Mouse (Mus musculus) yolk sac, embryonic 10.5 days (tissue): Measurements from ENCODE around the gene Timm8a2.

Experiments used
- DNase-seq: peaks from one replicate; pipeline ENCODE4 v3.0.0-alpha.2; 2017; ENCODE audit warnings: low spot score

Gene Timm8a2

GRCm38 (mm10) chr14:122012193-122012592 lies 22.3 kb upstream of the Timm8a2 start:
- no peak for DNase-seq

DNA sequence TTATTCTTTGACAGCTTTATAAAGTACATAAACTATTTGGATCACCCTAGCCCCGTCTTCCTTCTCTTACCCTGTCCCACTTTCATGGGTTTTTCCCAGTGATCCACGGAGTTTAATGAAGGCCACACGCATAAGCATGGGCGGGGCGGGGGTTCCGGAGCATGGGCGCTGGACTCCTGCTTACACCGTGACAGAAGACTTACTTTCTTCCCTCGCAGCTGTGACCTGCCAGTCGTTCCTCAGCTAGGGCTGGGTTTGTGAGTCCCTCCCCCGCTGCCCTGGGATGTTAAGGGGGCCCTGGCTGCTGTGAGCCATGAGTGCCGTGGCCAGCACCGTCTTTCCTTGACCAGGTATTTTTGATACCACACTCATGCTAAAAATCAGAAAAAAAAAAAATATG lies 21.7 kb upstream of the Timm8a2 start:
- DNase-seq, result no peak

GRCm38 (mm10) chr14:122013417-122013951 lies 21.0 kb upstream of the Timm8a2 start:
- DNase-seq, result no peak

DNA sequence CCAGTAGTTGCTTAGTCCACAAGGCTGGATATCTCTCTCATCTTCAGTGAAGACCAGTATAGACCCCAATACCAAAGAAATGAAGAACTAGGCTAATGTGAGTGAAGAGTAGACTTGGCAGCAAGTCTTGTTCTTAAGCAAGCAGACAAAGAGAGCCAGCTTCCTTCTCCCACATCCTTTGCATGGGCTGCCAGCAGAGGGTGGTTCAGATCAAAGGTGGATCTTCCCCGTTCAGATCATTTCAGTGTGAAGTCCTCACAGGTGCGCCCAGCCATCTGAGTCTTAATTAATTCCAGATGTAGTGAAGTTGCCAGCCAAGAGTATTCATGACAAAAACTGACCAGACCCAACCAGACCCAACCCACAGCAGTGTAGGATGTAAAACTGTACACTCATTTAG lies 16.5 kb upstream of the Timm8a2 start:
- no peak for DNase-seq

- DNase-seq, result no peak
These were observed 15.1 kb upstream of the Timm8a2 start for GRCm38 (mm10) chr14:122019389-122019788.

DNA sequence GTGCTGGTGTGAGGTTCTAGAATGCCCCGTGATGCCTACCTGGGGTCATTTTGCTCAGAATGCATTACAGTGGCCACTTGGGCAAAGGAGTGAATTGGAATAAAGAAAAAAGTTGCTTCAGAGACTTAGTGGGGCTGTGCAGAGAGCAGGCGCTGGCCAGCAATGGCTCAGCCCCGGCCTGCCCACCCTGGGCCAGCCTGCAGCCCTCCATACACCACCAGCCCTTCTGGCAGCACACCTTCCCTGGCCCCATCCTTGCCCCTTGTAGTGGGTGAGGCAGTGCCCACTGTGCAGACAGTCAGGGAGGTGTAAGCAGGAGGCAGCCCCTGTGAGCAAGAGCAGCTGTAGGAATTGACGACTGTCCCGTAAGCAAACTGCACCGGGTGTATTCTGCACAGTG lies 13.9 kb upstream of the Timm8a2 start:
- no peak for DNase-seq

DNA sequence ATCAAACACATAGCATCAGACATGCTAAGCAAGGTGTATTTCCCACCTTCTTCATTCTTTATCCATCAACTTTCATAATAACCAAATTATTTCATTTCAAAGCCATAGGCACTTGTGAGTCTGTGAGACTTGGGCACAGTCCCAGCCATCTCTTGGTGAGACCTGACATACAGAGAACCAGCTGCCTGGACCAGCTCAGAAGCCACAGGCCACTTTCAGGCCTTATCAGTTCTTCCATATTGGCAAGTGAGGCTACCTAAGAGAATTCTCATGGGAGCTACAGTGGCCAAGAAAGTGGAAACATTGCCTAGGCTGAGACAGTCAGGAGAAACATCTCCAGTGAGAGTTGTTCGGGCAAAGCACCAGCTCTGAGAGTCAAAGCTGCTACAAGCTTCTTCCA lies 11.4 kb upstream of the Timm8a2 start:
- no peak for DNase-seq

GRCm38 (mm10) chr14:122023928-122024327 lies 10.5 kb upstream of the Timm8a2 start:
- DNase-seq, result no peak

GRCm38 (mm10) chr14:122028926-122029745 lies 5.3 kb upstream of the Timm8a2 start:
- no peak for DNase-seq

- no peak for DNase-seq
These were observed 4.6 kb upstream of the Timm8a2 start for GRCm38 (mm10) chr14:122029851-122030250.

- DNase-seq, result no peak
These were observed 2.4 kb upstream of the Timm8a2 start for GRCm38 (mm10) chr14:122032045-122032444.

DNA sequence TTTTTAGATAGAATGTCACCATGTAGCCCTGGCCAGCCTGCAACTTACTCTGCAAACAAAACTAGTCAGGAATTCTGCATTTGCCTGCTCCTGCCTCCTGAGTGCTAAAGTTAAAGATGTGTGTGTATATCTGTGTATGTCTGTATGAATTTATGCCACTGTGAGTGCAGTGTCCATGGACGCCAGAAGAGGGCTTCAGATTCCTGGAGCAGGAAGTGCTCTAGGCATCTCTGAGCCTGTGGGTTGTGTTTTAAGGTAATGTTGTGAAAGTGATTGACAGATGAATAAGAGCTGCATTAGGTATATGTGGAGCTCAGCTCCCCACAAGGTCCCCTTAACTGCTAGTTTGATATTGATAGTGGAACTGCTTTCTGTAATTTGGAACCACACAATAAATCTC lies 707 bp downstream of the Timm8a2 start:
- DNase-seq, result no peak

DNA sequence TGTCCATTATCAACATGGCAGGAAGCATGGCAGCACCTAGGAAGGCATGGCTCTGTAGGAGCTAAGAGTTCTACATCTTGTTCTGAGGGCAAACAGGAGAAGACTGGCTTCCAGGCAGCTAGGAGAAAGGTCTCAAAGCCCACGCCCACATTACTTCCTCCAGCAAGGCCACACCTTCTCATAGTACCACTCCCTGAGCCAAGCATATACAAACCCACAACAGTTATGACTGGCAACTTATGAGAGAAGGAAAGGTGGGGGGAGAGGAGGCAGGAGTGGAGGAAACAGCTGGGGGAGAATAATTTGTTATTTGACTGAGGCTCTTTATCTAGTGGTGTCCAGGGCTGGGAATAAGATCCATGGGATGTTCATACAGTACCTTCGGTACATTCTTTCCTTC lies 1.4 kb downstream of the Timm8a2 start:
- DNase-seq, result no peak

DNA sequence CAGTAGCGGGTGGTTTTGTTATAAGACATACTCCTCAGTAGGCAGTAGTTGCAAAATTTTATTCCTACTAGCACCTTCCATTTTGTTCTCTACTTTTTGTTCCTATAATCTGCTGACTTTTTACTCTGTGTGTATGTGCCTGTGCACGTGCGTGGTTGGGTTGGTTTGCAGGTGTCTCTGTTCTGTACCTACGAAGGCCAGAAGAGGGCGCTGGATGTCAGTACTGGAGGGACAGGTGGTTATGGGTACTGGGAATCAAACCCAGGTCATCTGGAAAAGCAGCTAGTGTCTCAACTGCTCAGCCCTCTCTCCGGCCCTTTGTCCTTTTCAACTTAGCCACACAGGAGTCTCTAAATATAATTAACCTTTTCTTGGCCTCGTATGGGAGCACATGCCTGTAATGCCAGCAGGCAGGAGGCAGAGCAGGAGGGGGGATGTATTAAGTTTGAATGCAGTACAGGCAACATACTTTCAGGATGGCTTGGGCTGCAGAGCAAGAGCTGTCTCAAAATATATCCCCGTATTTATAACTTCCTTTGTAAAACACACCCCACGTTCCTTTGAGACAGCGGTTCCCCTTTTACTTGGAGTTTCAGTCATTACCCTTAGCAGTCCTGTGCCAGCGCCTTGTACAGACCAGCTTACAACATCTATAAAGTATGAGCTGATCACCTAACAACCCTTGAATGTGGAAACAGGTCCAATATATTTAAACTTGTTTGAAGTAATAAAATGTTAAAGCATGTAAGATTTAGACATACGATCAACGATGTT lies 4.6 kb downstream of the Timm8a2 start:
- no peak for DNase-seq

- DNase-seq, result no peak
These were observed 6.9 kb downstream of the Timm8a2 start for GRCm38 (mm10) chr14:122041413-122041825.

- DNase-seq, result no peak
These were observed 7.7 kb downstream of the Timm8a2 start for GRCm38 (mm10) chr14:122042142-122042694.

- DNase-seq, result no peak
These were observed 13.3 kb downstream of the Timm8a2 start for GRCm38 (mm10) chr14:122047784-122048183.

DNA sequence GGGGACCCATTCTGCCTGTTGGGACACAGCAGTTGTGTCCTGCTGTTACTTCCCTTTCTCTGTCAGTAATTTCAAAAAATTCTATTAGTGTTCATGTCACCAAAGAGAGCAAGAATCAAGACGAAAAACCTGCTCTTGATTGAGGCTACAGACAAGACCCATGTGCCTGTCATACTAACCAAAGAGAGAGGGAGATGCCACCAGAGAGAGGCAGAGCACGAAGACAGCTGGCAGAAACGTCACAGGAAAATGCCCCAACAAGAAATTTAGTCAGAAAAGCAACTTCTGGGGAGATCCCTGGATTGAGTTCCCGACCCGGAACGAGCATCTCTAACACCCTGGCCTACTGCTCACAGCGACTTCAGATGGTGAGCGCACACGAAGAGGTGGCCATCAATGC lies 14.3 kb downstream of the Timm8a2 start:
- DNase-seq, result no peak

DNA sequence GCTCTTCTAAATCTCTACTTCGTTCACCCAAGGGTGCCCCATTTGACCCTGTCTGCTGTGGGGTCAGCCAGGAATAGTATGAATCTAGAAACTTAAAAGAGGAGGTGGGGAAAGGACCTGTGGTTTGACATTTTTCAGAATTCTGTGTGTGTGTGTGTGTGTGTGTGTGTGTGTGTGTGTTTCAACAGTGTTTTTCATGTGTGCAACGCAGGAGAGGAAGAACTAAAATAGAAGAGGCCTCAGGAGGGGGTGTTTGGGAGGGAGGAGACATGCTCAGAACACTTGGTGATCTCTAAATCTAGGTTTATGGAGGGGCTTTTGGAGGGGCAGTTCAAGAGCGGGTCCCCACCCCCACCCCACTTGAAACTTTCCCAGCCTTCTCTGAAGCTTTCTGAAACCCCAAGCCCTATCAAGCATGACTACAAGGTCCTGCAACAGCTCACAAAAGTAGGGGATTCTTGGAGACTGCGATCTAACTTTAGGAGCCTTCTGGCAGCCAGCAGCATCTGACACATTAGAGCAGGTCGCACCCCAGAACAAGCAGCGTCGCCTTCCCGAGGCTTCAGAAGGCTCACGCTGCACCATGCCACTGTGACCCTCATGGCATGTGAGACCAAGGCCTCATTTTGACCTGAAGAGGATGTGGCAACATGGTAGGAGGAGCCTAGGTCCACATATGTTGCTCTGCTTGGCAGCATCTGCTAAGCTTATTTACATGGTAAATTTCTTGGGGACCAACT lies 18.6 kb downstream of the Timm8a2 start:
- no peak for DNase-seq

- no peak for DNase-seq
These were observed 22.4 kb downstream of the Timm8a2 start for GRCm38 (mm10) chr14:122056871-122057270.

DNA sequence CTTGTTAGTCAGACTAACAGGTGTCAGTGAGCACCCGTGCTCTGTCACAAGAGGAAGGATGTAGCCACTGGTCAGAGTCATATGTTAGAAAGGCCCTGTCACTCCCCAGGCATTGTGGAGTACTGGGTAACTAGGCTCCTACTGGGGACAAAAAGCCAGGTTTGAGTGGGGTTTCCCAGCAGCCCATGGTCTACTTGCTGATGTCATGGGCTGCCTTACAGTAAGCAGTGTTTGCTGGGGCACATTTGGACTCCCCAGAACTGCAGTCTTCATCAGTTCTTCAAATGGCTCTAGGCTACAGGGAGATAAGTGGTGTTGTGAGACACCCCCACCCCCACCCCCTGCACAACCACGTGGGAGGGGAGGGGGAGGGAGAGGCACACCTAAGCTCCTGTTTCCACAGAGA lies 23.5 kb downstream of the Timm8a2 start:
- no peak for DNase-seq

- peak; percentile 58 for DNase-seq
These were observed 26.2 kb downstream of the Timm8a2 start for GRCm38 (mm10) chr14:122060642-122061041.
